Mouse (Mus musculus) lung, adult 18-20 months (tissue): Measurements from ENCODE around the gene Tmem256.
A peak's percentile ranks its signal among the peaks of the same experiment; 100 is the strongest.

Experiments
- DNase-seq, 2 experiments: peaks; one replicate each; pipeline ENCODE4 v3.0.0; 2022; ENCODE audit warnings: mixed read lengths in 2 of 2

Gene Tmem256

GRCm38 (mm10) chr11:69816520-69816919 is 21.8 kb upstream of the Tmem256 start:
- no peak for DNase-seq

- DNase-seq, result no peak
These were observed 19.9 kb upstream of the Tmem256 start, which contains the start of gene Spem2 for GRCm38 (mm10) chr11:69818365-69818764. TSS of gene Spem2 (minus strand) at chr11:69818465.

DNA sequence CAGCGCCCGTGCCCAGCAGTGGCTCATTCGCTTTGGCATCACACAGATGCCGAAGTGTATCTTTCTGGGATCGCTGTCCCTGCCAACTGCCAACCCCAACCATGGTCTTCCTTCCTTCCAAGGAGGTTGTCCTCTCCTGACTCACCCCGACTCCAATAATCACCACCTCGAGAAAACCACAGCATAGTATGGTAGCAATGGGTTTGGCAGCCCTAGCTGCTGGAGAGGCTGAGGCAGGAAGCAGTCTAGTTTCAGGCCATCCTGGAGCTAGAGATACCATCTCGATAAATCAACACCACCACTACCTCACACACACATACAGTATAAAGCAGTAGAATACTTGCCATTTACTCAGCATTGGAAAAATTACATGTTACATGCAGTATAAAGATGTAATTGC is 19.4 kb upstream of the Tmem256 start:
- no peak for DNase-seq

GRCm38 (mm10) chr11:69822080-69822479 is 16.2 kb upstream of the Tmem256 start, which contains the start of gene Spem1:
TSS of gene Spem1 (minus strand) at chr11:69822180.
- no peak for DNase-seq

GRCm38 (mm10) chr11:69823456-69823855 is 14.9 kb upstream of the Tmem256 start:
- no peak for DNase-seq

DNA sequence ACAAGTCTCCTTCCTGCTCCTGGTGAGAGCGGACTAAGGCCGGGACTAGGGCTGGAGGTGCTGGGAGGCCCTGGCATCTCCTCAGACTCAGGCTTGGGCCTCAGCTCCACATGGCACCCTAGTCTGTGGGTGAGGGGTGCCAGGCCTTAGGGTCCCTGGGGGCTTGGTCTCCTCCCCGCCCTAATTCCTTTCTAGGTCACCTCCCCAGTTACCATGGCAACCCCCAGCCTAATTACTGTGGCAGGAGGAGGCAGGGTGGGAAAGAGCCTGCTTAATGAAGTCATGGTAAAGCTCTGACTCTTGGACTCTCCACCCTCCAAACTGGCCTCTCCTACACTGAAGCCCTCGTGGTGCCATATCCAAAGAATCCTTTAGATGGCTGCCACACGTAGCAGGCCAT is 9.5 kb upstream of the Tmem256 start:
- no peak for DNase-seq

GRCm38 (mm10) chr11:69833554-69833953 is 4.8 kb upstream of the Tmem256 start:
- no peak for DNase-seq

DNA sequence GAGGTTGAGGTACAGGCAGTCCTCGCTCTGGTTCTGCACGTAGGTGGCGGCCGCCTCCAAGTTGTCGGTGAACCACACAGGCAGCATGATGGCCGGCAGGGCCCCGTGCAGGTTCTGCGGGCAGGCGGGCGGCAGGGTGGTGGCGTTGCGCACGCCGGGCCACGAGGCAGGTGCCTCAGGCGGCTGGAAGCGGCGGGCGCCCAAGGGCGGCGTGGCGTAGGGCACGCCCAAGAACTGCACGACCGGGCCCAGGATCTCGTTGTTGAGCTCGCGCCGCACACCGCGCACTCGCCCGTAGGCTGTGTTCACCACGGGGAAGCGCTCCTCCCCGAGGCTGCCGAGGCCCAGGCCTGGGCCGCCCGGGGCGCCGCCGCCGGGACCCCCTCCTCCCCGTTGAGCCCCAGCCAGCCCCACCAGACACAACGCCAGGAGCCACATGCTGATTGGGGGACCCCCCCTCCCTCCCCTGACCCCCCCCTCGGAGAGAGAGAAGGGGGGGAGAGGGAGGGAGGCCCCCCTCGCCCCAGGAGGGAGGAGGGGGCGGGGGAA is 4.2 kb upstream of the Tmem256 start:
- DNase-seq, result peak; percentile 27 to 47

DNA sequence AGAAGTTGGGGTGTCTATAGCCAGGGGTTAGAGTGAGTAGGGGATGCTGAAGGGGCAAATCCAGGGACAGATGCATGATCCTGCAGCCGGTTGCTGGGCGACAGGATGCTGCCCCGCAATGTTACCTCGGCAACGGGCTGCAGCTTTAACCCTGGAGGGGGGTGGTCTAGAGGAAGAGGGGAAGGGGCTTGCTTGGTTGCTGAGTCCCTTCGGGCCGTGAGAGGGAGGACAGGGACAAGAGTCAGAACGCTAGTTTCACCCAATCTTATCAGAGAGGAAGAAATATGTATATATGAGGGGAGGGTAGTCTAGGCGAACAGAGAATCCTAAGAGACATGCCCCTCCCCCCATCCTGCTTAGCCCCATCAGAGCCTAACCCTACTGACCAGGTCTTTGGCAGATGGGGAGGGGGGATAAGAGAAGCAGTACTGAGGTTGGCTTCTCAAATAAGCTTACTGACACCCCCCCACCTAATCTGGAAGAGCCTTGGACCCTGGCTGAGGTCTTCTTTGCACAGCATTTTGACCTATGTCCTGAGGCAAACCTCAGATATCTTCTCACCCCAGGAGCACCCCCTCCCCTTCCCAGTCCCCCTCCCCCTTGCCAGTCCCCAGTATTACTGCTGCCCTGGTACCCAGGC is 2.9 kb upstream of the Tmem256 start:
- DNase-seq, result no peak

DNA sequence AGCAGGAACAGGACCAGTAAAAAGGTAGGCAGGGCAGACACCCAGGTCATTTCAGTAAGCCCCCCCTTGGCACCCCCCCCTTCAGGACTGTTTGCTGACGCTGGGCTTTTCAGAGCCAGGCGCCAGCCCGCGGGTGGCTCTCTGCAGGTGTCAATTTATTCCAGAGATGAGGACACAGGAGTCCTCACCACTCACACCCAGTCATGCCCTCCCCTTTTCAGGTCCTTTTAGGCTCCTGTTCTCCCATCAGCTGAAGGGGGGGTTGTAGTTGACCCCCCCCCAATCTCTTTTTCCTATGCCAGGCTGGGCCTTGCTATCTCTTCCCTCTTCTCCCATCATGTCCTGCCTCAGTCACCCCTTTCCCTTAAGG is 2.4 kb upstream of the Tmem256 start:
- no peak for DNase-seq

GRCm38 (mm10) chr11:69836703-69837576 is 1.4 kb upstream of the Tmem256 start:
- peak; percentile 29 to 44 for DNase-seq

GRCm38 (mm10) chr11:69837604-69837951 is 736 bp upstream of the Tmem256 start, which contains the start of gene Nlgn2:
TSS of gene Nlgn2 (minus strand) at chr11:69837784.
- DNase-seq, result no peak

DNA sequence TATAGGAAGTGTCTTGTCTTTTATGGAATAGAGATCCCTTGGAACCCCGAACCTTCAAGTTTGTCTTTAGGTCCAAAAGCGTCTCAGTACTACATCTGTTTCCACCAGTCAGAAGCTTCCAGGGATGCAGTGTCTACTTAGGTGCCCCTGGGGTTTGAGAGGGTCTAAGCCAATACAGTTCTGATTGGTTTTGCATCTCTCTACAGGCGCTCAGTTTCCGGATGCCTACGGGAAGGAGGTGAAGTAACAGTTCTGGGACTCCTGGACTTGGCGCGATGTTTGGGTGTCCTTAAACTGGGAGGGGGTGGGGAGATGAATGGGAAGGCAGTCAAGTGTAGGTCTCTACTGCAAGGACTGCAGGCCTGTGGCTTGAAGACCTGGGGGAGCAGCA is 395 bp downstream of the Tmem256 start:
- DNase-seq, result peak; percentile 27 to 48

GRCm38 (mm10) chr11:69846198-69846680 is 7.9 kb downstream of the Tmem256 start, which contains the start of gene Plscr3:
TSS of gene Plscr3 (plus strand) at chr11:69846376.
- DNase-seq, result peak; percentile 91 to 92

GRCm38 (mm10) chr11:69846738-69847688 is 8.7 kb downstream of the Tmem256 start:
- peak; percentile 46 to 53 for DNase-seq

- no peak for DNase-seq
These were observed 9.7 kb downstream of the Tmem256 start for GRCm38 (mm10) chr11:69848021-69848420.

GRCm38 (mm10) chr11:69849128-69849527 is 10.8 kb downstream of the Tmem256 start:
- DNase-seq, result no peak

DNA sequence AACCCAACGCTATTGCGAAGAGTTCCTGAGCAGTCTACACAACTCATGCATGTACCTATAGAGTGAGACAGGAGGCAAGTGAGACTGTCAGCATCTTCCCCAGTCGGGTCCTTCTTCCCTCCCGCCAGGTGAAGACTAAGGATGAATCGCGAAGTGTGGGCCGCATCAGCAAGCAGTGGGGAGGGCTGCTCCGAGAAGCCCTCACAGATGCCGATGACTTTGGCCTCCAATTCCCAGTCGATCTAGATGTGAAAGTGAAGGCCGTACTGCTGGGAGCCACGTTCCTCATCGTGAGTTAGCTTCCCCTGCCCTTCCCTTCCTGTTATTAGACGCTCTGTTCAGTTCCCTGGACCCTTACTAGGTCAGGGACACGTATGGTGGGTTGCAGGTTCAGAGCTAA is 11.6 kb downstream of the Tmem256 start:
- DNase-seq, result no peak

DNA sequence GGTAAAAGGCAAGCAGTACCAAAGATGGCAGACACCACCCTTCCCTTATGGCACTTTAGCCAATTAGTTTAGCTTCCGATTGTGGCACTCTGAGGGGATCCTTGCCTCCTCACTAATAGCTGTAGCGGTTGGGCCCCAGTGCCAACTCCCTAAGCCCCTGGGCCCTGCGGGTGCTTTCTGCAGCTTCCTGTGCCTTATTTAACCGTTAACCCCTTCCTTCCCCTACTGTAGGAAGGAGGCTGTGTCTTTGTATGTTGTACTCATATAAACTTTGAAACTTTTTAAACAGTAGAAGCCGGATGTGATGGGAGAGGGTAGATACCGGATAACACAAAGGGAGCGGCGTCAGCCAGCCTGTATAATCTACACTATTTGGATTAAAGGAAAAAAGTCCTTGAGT is 12.4 kb downstream of the Tmem256 start:
- no peak for DNase-seq

DNA sequence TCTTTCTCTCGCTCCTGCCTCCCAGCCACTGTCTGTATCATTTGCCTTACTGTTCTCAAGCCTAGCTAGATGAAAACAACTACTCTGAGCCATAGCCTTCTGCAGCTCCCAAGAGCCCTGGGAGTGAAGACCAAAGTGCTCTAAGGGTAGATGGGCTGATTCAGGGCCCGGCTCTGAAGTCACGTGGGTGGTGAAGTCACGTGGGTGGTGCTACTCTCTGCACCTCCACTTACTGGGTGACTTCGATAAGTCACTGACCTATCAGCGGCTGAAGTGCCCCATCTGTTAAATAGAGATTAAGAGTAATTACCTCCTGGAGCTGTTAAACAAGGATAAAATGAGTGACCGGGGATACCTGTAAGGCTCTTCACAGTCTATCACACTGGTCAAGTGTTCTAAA is 15.7 kb downstream of the Tmem256 start:
- no peak for DNase-seq

- DNase-seq, result no peak
These were observed 16.4 kb downstream of the Tmem256 start for GRCm38 (mm10) chr11:69854680-69855079.

DNA sequence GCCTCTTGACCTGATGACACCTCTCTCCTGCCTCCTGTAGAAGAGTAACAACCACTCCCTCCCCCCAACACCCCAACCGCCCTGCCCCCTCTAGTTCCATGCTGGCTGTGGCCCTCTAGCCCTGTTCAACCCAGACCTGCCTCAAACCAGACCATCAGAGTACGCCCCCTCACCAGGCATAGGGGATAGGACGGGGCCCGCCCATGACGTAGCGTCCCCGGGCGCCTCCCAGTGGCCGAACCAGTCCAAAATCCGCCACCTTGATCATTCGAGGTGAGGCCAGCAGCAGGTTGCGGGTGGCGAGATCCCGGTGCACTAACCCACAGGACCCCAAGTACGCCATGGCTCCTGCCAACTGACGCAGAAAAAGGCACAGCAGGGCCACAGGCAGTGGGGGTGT is 17.0 kb downstream of the Tmem256 start:
- peak in 1 of 2 experiments; percentile 46 for DNase-seq
